Mouse (Mus musculus) gastrocnemius, adult 8-10 months (tissue): Measurements from ENCODE around the gene Adamtsl4. TPM values are rescaled to one million over a fixed set of nuclear protein-coding genes. Genes with fewer than 3 reads are reported as not detected.
"Not testable (repeated sequence)": the region's sequence is repeated elsewhere in the genome, so short reads cannot be mapped to it uniquely, and the experiment has no call there.

ENCODE experiments used
- DNase-seq, 2 experiments: peaks; one replicate each; pipeline ENCODE4 v3.0.0; 2022; ENCODE audit warnings: low spot score in 2 of 2
- total RNA-seq, 4 experiments: library from RNA; stranded (reverse); gene quantifications; 2 replicates each; pipeline ENCODE4 v1.2.4; 2022

Adamtsl4 gene
- total RNA-seq, 4 experiments from 2014 or later: 13.8 to 23.4 (median 18.2) TPM

GRCm38 (mm10) chr3:95700233-95700681 is 12.5 kb upstream of the Adamtsl4 start:
- DNase-seq: peak; percentile 56 to 59

GRCm38 (mm10) chr3:95698286-95698685 is 10.6 kb upstream of the Adamtsl4 start:
- no peak for DNase-seq

DNA sequence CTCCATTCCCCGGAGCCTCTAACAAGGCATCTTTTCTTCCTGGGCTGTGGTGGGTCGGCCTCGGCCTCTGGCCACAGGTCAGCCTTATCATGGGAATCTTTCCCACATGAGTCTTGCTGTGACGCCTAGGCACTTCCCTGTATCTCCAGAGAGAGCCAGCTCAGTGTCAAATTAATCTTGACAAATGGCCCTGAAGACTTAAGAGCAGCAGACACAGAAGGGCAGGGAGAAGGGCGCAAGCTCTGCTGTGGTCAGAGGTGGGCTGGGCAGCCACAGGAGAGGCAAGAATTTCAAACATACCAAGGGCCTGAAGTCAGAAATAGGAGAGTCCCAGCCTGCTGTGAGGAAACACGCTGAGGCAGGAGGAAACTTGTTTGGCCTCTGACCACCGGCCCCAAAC is 8.6 kb upstream of the Adamtsl4 start:
- no peak for DNase-seq

- no peak for DNase-seq
Observed at GRCm38 (mm10) chr3:95695796-95696195, 8.1 kb upstream of the Adamtsl4 start.

DNA sequence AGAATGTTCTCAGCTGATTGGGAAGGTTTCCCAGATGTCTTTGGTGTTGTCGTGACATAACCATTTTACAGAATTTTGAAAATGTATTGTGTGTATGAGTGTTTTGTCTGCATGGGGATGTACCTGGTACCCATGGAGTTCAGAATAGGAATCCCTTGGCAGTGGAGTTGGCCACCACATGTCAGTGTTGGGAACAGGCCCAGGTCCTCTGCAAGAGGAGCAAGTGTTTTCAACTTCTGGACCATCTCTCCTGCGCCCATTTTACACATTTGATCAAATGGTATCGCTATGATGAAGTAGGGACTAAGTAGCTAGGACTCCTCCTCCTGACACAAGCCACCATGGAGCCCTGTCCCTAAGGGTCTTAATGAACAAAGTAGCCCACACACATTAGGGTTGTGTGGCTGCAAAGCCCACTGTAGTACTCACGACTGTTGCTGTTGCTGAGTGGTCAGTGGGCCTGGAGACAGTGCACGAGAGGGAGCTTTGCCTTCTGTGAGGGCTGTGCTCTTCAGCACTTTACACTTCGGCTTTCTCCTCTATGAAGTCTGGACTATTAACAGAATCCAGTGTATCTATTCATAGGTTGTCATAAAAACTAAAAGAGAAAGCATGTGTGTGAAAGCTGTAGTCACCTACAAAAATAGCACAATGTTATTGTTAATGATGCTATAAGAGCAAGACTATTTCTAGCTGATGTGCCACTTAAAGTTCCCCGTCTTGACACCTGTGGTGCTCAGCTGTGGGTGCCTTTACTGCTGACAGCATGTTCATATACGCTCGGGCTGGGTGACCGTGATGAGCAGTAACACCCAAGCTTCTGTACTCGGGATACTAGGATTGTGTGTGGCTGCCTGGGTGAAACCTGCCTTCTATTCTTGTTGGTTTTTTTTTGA is 7.3 kb upstream of the Adamtsl4 start:
- DNase-seq: no peak

- no peak for DNase-seq
Observed at GRCm38 (mm10) chr3:95693821-95694807, 6.4 kb upstream of the Adamtsl4 start.

GRCm38 (mm10) chr3:95692677-95693076 is 5.0 kb upstream of the Adamtsl4 start:
- peak in 1 of 2 experiments; percentile 37 for DNase-seq

DNA sequence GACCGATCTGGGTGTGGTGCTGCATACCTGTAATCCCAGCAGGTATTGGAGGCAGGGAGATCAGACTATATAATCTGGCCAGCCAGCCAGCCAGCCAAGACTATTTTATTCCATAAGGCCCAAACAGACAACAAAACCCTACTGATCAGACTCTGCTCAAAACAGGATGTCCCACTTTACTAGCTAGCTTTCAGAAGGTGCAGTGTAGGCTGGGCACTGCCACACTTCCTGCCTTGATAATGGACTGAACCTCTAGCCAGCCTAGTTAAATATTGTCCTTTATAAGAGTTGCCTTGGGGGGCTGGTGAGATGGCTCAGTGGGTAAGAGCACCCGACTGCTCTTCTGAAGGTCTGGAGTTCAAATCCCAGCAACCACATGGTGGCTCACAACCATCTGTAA is 2.8 kb upstream of the Adamtsl4 start:
- not testable (repeated sequence) for DNase-seq

GRCm38 (mm10) chr3:95689940-95690339 is 2.2 kb upstream of the Adamtsl4 start:
- DNase-seq: no peak

DNA sequence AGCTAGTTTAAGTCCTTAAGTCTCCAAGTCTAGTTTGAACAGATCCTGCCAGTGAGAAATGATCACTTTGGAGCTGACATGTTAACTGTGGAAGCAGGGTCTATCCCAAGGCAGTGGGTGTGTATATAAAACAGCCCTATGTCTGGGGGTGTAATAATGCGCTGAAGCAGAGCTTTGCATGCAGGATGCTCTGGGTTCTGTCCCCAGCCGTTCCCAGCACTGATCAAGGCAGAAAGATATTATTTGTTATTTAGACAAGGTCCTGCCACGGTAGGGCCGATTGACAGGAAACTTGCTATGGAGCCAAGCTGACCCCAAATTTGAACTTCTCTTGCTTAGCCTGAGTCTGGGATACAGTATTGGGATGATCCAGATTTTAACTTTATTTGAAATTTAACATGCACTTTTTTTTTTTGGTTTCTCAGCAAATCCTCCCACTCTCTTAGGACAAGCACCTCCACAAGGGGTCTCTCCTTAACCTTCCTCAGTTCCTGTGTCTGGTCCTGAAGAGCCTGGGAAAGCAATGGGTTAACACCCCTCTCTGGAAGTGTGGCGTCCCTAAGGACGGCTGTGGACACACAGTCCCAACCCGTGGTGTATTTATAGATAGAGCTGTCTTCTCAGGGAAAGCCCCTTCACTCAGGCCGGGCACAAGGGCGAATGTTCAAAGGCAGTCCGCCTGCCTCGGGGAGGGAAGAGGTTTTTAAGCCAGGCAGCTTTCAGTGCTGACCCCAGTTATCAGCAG is 1.6 kb upstream of the Adamtsl4 start:
- DNase-seq: peak in 1 of 2 experiments; percentile 42

- DNase-seq: no peak
Observed at GRCm38 (mm10) chr3:95687168-95687523, 571 bp downstream of the Adamtsl4 start.

GRCm38 (mm10) chr3:95686492-95687167 is 1.1 kb downstream of the Adamtsl4 start:
- DNase-seq: no peak

DNA sequence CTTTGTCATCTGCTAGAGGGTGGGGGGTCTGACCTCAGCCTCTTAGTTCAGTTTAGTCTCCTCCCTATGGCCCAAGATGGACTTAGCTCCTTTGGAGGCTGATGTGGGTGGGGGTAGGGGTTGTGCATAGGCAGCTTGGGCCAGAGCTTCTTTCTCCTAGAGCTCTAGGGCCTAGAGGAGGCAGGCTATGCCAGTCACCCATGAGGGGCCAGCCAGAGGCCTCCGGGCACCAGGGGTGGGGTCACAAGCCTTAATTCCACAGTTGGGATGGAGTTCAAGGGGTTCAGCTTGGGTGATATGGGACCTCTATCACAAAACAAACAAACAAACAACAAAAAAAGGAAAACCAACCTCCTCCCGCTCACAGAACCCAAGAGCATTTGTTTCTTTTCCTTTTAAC is 2.0 kb downstream of the Adamtsl4 start:
- DNase-seq: no peak

GRCm38 (mm10) chr3:95685301-95685700 is 2.4 kb downstream of the Adamtsl4 start:
- DNase-seq: no peak

GRCm38 (mm10) chr3:95684846-95685245 is 2.9 kb downstream of the Adamtsl4 start:
- DNase-seq: no peak

DNA sequence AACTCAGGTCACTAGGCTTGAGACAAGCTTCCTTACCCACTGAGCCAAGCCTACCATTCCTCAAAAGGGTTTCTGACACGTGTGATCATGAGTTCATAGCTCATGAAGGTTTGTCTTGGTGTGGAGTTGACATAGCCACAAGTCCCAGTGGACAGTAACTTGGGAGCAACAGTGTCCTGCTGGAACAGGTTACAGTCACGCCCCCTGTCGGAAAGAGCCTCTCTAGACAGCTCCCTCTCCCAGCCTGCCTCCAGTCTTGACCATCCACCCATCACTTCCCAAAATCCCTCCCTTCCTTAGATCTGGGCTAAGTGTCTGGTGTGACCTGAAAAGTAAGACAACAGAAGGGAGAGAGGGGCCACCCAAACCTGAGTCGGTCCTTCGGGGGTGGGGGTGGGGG is 4.8 kb downstream of the Adamtsl4 start:
- DNase-seq: no peak

- DNase-seq: no peak
Observed at GRCm38 (mm10) chr3:95681365-95681764, 6.4 kb downstream of the Adamtsl4 start.

GRCm38 (mm10) chr3:95680673-95681072 is 7.0 kb downstream of the Adamtsl4 start:
- no peak for DNase-seq

- no peak for DNase-seq
Observed at GRCm38 (mm10) chr3:95679551-95679950, 8.2 kb downstream of the Adamtsl4 start.

GRCm38 (mm10) chr3:95677420-95678090 is 10.2 kb downstream of the Adamtsl4 start:
- no peak for DNase-seq
